Mouse (Mus musculus) ES-Bruce4 (cell line): ENCODE measurements around the gene Gorasp1.

Source experiments
- CTCF ChIP-seq: IDR thresholded peaks from one replicate; pipeline ENCODE4 v1.8.1; 2011; ENCODE audit warnings: low read depth, low read length
- POLR2A ChIP-seq: IDR thresholded peaks from one replicate; pipeline ENCODE4 v1.8.1; 2011; ENCODE audit warnings: low read length; ENCODE audit not compliant: insufficient read depth

DNA sequence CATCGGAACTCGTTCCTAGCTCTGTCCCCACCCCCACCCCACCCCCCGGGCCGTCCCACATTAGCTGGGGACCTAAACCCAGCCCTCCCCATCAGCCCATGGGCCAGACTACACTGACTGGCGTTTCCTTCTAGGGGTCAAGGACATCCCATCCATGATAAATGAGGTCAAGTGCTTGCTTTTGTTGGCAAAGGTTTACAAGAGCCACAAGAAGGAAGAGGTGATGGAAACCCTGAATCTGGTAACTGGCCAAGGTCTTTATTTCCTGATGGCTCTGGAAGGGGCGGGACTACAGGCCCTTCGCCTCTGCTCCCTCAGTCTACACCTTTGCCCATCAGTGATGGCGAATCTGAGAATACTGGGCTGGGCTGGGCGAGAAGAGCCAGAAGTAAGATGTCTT, 21.5 kb upstream of the Gorasp1 start:
- no peak for TF ChIP-seq CTCF
- no peak for TF ChIP-seq POLR2A
